Mouse (Mus musculus) forebrain, postnatal 0 days (tissue): ENCODE data around the gene Gpa33. TPM values are rescaled to one million over a fixed set of nuclear protein-coding genes. Genes with fewer than 3 reads are reported as not detected.
A peak's percentile ranks its signal among the peaks of the same experiment; 100 is the strongest.

Source experiments
- ATAC-seq: fragments of 200-750 bp; cut with Nextera tagmentation; 2 replicates; pipeline ENCODE4 v1.8.0; 2017; ENCODE audit warnings: mild to moderate bottlenecking, moderate library complexity
- DNase-seq: peaks from one replicate; pipeline ENCODE4 v3.0.0-alpha.2; 2015
- H3K27ac ChIP-seq: fragments of 300-500 bp; sonication (generic); 2 replicates; pipeline ENCODE4 v1.5.1; 2014; ENCODE audit warnings: low read depth, mild to moderate bottlenecking, antibody characterized with exemption, low read length, moderate library complexity, mixed read lengths
- H3K27me3 ChIP-seq: fragments of 300-500 bp; sonication (generic); 2 replicates; pipeline ENCODE4 v1.6.1; 2014; ENCODE audit warnings: mild to moderate bottlenecking, low read length, mixed read lengths; ENCODE audit not compliant: insufficient read depth
- H3K36me3 ChIP-seq: fragments of 300-500 bp; sonication (generic); 2 replicates; pipeline ENCODE4 v1.6.1; 2014; ENCODE audit warnings: mild to moderate bottlenecking, moderate library complexity; ENCODE audit not compliant: insufficient read depth
- H3K4me1 ChIP-seq: fragments of 300-500 bp; sonication (generic); 2 replicates; pipeline ENCODE4 v1.6.1; 2014; ENCODE audit warnings: antibody characterized with exemption; ENCODE audit not compliant: insufficient read depth
- H3K4me2 ChIP-seq: fragments of 300-500 bp; sonication (generic); 2 replicates; pipeline ENCODE4 v1.6.1; 2014; ENCODE audit warnings: low read depth, mild to moderate bottlenecking, moderate library complexity
- H3K4me3 ChIP-seq: fragments of 300-500 bp; sonication (generic); 2 replicates; pipeline ENCODE4 v1.5.1; 2014; ENCODE audit warnings: low read depth, low read length, mixed read lengths
- H3K9ac ChIP-seq: fragments of 300-500 bp; sonication (generic); 2 replicates; pipeline ENCODE4 v1.6.1; 2014; ENCODE audit warnings: mild to moderate bottlenecking
- H3K9me3 ChIP-seq: fragments of 300-500 bp; sonication (generic); 2 replicates; pipeline ENCODE4 v1.6.1; 2016; ENCODE audit warnings: low read length
- CTCF ChIP-seq: sonication (generic); IDR thresholded peaks from 2 replicates; pipeline ENCODE4 v1.5.1; 2016; ENCODE audit warnings: antibody characterized with exemption, control low read depth, low read depth
- WGBS: fragments of 180-500 bp; shearing (Covaris S2); extraction: QIAGEN DNeasy Blood & Tissue Kit; methylation state at CpG from one replicate; pipeline ENCODE4 v1.1.7; 2014; 5-methylcytosine and 5-hydroxymethylcytosine counted together
- polyA plus RNA-seq: library from polyadenylated mRNA; unstranded; fragments of >200 nt; fragmentation: Nextera tagmentation; extraction: Ambion mirVana; gene quantifications from 2 replicates; pipeline ENCODE4 v1.2.1, GENCODE M21; 2015
- total RNA-seq: library from RNA; depleted of rRNA; stranded (reverse); fragments of >200 nt; gene quantifications from 2 replicates; pipeline ENCODE4 v1.2.3, GENCODE M21; 2014; rRNA removed

Gpa33 gene
- total and polyA plus RNA-seq, 2 experiments from 2014 or later = 0.14 to 0.23 TPM

DNA sequence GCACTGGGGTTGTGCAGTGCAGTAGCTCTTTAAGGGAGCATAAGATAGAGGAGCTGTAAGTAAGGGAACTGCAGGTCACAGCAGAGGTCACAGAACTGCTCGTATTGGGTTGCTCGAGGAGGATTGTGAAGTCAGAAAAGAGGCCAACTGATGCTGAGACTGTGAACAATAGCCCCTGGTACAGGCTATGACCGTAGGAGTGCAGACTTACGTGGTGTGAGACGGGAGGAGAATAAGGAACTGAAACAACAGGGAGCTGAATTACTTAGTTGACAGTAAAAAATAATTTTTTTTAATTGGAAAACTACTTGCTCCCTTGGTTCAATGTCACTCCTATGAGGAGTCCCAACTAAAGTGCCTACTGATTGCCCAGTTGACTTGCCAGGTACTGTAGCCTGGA is 74.1 kb downstream of the Gpa33 start:
- ATAC-seq (no peak), DNase-seq (no peak)
- Histone ChIP-seq H3K4me2 (no peak overlapping the region), H3K36me3 (no peaks in the 10 kb centered on the region), H3K27me3 (no peaks in the 10 kb centered on the region), H3K4me1 (no peaks in the 10 kb centered on the region), H3K9me3 (no peaks in the 10 kb centered on the region), H3K9ac (no peak overlapping the region), H3K27ac (no peak overlapping the region), H3K4me3 (no peak overlapping the region)
- no peak for TF ChIP-seq CTCF
- WGBS = 36% methylated on average over 5 of the region's 5 CpGs

DNA sequence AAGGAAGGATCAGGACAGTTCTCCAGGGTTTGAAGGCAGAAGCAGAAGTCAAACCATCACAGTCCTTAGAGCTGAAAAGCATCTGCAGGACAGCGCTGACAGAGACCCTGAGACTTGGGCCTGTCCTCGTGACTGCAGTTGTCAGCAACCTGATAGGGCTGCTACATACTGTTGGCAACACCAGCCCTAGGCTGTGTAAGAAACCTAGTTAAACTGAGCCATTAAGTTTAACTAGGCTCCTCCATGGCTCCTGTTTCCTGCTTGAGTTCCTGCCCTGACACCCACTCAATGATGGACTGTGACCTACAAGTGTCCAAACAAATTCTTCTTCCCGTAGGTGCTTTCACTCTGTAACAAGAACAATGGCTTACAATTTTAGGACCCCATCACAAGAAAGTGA is 75.1 kb downstream of the Gpa33 start:
- H3K36me3 ChIP-seq = no peaks in the 10 kb centered on the region
- H3K4me2 ChIP-seq = no peak overlapping the region
- H3K27me3 ChIP-seq = no peaks in the 10 kb centered on the region

DNA sequence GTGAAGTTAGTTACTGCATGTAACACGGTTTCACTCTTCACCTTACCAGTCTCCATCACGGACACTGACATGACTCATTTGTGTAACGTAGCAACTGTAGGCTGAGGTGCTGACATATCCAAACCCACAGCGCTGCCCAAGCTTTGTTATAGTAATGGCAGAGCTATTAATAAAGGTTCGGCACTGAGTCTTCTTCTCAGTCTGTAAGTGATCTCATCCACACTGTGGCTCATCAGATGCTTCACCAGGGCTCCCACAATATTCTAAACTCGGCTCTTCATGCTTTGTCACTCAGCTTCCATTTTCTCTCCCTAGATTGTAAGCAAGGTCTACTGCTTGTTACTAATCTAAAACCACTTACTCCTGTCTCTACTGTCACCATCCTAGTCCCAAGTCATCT is 79.3 kb downstream of the Gpa33 start:
- H3K4me1 ChIP-seq = no peaks in the 10 kb centered on the region
- no peak for TF ChIP-seq CTCF
- H3K27ac ChIP-seq = no peak overlapping the region
- WGBS = 85% methylated on average over 6 of the region's 6 CpGs
- H3K27me3 ChIP-seq = no peaks in the 10 kb centered on the region
- no peaks in the 10 kb centered on the region for H3K36me3 ChIP-seq
- ATAC-seq (no peak), DNase-seq (no peak)
- H3K9ac ChIP-seq = no peak overlapping the region
- no peak overlapping the region for H3K4me2 ChIP-seq
- no peaks in the 10 kb centered on the region for H3K9me3 ChIP-seq
- no peak overlapping the region for H3K4me3 ChIP-seq

More for the DNA sequence above, 75.1 kb downstream of the Gpa33 start:
- Histone ChIP-seq H3K4me3 (no peak overlapping the region), H3K9me3 (no peaks in the 10 kb centered on the region), H3K27ac (no peak overlapping the region), H3K4me1 (no peaks in the 10 kb centered on the region), H3K9ac (no peak overlapping the region)
- WGBS = 85% methylated on average over 3 of the region's 3 CpGs
- ATAC-seq (no peak), DNase-seq (no peak)
- no peak for TF ChIP-seq CTCF

DNA sequence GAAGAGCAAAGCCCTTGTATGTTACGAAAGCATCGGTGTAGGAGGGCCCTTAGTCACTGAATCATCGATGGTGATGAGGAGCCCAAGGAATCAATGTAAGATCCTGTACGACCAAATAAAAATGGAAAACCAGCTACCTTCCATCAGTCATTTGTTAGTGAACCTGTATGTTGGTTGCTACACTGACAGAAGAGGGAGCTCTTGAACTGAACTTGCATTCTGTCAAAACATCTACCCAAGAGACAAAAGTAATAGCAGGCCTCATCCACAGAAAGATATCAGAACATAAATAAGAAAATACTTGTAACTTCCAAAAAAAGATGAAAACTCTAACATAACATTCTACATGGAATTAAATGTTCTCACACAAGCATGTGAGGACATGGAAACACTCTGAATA is 84.1 kb downstream of the Gpa33 start:
- H3K4me1 ChIP-seq = no peaks in the 10 kb centered on the region
- no peak overlapping the region for H3K9ac ChIP-seq
- no peak overlapping the region for H3K4me3 ChIP-seq
- H3K36me3 ChIP-seq = no peaks in the 10 kb centered on the region
- no peak overlapping the region for H3K4me2 ChIP-seq
- WGBS = 81% methylated on average over 4 of the region's 4 CpGs
- H3K27me3 ChIP-seq = no peaks in the 10 kb centered on the region
- H3K9me3 ChIP-seq = no peaks in the 10 kb centered on the region
- ATAC-seq (no peak), DNase-seq (peak; percentile 7)
- TF ChIP-seq CTCF = peak; percentile 50
- H3K27ac ChIP-seq = no peak overlapping the region

Other genes with a start within 250 kb of the Gpa33 start
- 14.3 and 22.2 TPM in 2 replicates for gene Pou2f1, start 127.6 kb upstream of the Gpa33 start, total RNA-seq
- 11.1 and 16.7 TPM in 2 replicates for gene Pou2f1, start 127.6 kb upstream of the Gpa33 start, polyA plus RNA-seq
- 0.54 and 1.00 TPM in 2 replicates for gene Dusp27, start 2.3 kb upstream of the Gpa33 start, total RNA-seq
- 0.45 and 0.48 TPM in 2 replicates for gene Dusp27, start 2.3 kb upstream of the Gpa33 start, polyA plus RNA-seq
- gene Mael, start 108.5 kb downstream of the Gpa33 start, total RNA-seq = 0.10 TPM in 1 of 2 replicates, not detected in the other
- not detected in 2 replicates for gene Mael, start 108.5 kb downstream of the Gpa33 start, polyA plus RNA-seq
- 24.4 and 38.1 TPM in 2 replicates for gene Ildr2, start 123.9 kb downstream of the Gpa33 start, total RNA-seq
- gene Ildr2, start 123.9 kb downstream of the Gpa33 start, polyA plus RNA-seq = 3.2 and 6.4 TPM in 2 replicates
- gene Tada1, start 248.9 kb downstream of the Gpa33 start, total RNA-seq = 66.3 and 80.6 TPM in 2 replicates
- 77.4 and 82.0 TPM in 2 replicates for gene Tada1, start 248.9 kb downstream of the Gpa33 start, polyA plus RNA-seq